ENCODE assay signal across 1 mouse cellular context in the genomic region with DNA sequence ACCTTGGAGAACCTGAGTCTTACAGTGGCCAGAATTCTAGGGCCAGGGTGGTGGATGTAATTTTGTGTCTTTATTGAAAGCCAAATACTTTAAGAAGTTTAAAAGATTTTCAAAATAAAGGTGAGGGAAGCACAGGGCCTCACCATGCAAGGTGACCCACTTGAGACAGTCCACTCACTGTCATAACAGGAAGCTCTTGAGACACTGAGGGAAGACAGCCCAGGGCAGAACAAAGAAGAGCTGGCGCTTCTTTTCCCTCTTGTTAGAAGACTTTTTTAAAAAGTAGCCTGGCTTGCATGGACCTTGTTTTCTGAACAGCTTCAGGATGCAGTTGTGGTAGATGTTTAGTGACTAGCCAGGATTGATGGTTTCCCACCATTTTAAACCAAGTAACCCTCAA.
TF ChIP-seq lines count a peak whose summit lies in the region.

No protein-coding gene starts in this region.

TF ChIP-seq in CH12.LX, 34 proteins besides CTCF, POLR2A, EP300 and RAD21 (continued from another document):
- TF ChIP-seq MAZ (IDR thresholded peaks at IDR 0.05; ENCODE audit: low read depth, low read length): no peak
- TF ChIP-seq USF1 (IDR thresholded peaks at IDR 0.05; ENCODE audit: low read depth, low read length): no peak
- no peak for TF ChIP-seq ZMIZ1 (IDR thresholded peaks at IDR 0.05; ENCODE audit: low read depth, low read length)
- TF ChIP-seq MAFK (IDR thresholded peaks at IDR 0.05; ENCODE audit: insufficient replicate concordance, low read length): no peak
- no peak for TF ChIP-seq GABPA (IDR thresholded peaks at IDR 0.05; ENCODE audit: insufficient replicate concordance, low read depth, low read length)
- TF ChIP-seq ZKSCAN1 (IDR thresholded peaks at IDR 0.05; ENCODE audit: borderline replicate concordance, low read depth, low read length): no peak
- TF ChIP-seq MAX (IDR thresholded peaks at IDR 0.05; ENCODE audit: low read length): no peak
- TF ChIP-seq CHD1 (IDR thresholded peaks at IDR 0.05; ENCODE audit: low read depth, low read length): no peak
- no peak for TF ChIP-seq RCOR1 (conservative IDR thresholded peaks at IDR 0.05; ENCODE audit: low read depth, low read length)
- TF ChIP-seq MEF2A (IDR thresholded peaks at IDR 0.05; ENCODE audit: borderline replicate concordance, low read depth, low read length): no peak
